Mouse (Mus musculus): ENCODE data around the gene Ppp1r37.
"Not testable (repeated sequence)": the region's sequence is repeated elsewhere in the genome, so short reads cannot be mapped to it uniquely, and the experiment has no call there.

The Ppp1r37 gene

DNA sequence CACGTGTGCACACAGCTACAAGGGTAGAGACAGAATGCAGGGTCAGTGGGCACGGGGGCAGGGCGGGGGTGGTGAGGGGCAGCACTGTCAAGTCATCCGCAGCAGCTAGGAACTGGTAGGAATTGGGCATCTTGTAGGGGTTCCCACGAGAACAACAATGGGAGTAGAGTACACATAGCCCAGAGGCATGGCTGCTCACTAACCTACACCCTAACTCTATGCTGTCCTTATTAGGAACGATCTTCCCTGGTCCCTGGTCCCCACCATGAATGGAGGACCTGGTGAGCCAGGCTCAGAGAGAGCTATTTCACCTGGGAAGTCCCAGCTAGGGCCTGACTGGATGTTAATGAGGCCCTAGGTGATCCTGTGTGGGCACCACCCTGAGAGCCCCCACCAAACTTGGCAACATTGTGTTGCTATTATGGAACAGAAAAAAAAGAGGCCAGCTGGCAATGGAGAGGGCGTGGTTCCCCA, 21.2 kb downstream of the Ppp1r37 start:
- no peak for DNase-seq (ENCODE audit: low spot score in 2 of 2)

DNA sequence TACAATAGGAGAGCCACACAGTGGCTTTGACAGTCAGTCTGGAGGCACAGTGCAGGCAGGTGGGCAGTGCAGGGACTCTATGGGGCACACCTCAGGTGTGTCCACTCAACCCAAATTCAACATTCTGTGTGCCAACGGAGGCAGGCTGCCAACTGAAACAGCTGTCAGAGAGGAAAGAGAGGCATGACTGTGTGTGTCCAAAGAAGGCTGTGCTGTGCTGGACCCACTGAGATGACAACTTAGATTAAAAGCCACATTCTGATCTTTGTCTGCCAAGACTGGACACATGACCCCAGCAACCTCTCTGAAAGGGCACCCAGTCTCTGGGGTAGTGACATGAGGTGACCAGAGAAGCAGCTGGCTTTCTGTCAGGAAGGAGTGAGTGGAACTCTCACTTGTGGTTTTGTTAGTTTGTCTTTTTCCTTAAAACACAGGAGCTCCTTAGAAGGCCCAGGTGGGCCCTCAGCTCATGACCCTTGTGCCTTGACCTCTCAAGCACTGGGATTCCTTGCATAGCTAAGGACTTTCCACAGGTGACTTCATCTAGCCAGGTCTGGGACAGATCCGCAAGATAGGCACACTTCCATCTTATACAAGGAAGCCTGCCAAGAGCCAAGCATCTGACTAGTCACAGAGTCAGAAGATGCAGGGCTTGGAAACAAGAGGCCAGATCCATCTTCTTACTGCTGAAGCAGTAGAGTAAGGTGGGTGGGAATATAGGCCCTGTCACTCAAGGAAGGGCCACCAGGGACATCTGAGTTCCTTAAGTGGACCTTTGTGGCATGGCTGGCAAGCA, 21.9 kb downstream of the Ppp1r37 start:
- DNase-seq (ENCODE audit: low spot score in 2 of 2): no peak

DNA sequence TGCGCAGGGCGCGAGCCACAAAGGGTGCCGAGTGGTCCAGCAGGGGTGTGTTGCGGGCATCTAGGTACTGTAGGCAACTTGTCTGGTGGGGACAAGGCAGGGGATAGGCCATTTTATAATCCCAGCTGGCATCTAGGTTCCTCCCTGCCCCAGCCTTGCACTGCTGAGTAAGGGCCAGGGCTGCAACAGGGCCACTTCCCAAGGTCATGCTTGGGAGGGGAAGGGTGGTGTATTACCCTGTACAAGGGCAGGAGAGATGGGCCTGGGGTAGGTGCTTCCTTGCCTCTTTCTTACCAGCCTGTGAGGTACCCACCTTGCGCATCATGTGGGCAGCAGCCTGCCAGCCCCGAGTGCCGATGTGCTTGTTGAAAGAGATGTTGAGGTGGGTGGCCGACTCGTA, 28.2 kb downstream of the Ppp1r37 start:
- no peak for DNase-seq (ENCODE audit: low spot score in 2 of 2)

DNA sequence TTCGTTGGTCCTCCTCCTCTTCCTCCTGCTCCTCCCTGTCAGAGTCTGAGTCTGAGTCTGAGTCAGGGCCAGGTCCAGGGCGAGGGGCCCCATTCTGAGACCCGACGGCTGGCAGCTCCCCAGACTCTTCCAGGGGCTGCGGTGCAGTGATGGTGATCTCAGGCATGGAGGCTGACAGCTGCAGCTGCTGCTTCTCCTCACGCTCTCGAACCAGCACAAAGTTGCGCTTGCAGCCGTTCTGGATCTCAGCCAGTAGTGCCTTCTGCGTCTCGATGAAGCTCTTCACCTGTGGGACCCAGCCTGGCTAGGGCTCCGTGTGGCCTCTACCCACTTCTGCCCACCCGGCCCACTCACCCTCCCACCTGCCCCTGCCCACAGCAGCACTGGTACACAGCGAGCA, 30.6 kb downstream of the Ppp1r37 start:
- no peak for DNase-seq (ENCODE audit: low spot score in 2 of 2)

DNA sequence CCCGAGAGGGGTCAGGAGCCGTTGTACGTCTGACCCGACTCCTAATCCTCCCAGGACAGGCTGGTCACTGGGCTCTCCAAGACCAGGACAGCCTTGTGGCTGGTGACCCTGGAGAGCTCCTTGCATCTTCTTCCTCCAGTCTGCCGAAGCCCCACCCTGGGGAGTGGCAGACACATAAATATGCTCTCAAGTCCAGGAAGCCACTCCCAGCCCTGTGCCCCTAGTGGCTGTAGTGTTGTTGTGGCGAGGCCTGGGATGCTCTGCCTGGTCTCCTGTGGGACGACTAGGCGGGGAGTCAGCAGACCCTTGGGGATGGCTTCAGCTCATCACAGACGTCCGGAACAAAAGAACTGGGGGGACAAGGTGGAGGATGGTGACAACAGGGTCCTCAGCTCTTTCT, 31.8 kb downstream of the Ppp1r37 start:
- no peak for DNase-seq (ENCODE audit: low spot score in 2 of 2)

DNA sequence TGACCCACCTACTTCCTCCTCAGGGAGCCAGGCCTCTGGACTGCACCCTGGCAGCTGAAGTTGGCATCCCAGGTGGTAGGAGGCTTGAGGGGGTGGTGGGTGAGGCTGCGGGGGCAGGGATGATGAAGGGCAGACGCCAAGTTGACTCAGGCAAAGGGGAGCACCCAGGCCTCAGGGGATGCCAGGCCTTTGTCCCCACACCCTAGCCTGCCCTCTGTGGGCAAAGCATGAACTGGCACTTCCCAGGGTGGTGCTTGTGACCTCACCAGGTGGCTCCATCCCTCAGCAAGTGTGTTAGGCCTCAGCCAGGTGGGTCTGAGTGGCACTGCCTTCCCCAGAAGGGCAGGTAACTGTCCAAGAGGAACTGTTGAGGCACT, 37.8 kb downstream of the Ppp1r37 start:
- DNase-seq (ENCODE audit: low spot score in 2 of 2): no peak

DNA sequence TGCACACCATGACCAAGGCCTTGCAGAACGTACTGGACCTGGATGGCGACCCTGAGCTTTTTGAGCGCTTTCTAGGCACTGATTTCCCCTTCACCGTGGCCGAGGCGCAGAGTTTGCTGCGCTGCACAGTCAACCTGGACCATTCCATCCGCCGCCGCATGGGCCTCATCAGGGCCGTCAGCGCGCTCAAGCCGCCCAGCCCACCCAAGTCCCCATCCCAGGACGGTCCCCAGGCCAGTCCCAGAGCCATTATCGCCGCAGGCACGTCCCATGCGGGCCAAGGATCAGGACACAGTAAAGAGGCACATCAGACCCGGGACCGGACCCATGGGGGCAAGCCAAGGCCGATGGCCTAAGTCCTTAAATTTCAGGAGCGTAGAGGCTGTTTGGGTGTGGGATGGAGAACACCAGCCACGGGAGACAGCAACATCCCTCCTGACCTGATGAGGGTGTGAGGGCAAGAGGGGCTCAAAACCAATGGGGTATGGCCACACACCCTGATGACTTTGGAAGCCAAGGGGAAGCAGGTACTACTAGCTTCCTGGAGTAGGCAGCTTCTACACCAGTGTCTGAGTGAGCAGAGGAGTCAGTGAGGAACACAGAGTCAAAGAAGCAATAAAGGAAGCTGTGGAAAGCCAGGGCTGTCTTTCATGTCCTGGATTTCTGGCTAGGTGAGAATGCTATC, 38.3 kb downstream of the Ppp1r37 start:
- no peak for DNase-seq (ENCODE audit: low spot score in 2 of 2)

DNA sequence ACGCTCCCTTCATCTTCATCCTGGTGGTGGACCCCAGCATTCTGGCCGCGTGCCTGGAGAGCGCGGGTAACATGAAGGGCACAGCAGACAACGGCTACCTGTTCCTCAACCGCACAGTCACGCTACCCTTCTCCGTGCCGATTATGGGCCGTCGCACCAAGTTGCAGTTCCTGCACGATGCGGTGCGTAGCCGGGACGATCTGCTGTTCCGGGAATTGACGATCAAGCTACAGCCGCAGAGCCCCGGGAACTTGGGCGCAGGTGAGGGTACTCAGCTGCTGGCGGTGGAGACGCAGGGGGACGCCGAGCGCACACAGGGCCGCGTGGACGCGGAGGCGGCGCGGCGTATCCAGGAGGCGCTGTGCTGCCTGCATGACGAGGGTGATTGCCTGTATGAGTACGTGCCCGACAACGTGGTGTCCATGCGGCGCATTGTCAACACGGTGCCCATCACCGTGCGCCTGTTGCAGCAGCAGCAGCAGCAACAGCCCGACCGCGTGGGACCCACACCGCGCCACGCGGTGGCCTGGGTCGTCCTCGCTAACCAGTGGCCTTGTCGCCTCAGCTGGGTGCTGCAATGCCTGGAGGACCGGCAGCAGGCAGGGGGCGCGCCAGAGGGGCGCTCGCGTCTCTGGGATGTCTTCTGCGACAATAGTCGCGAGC, 39.0 kb downstream of the Ppp1r37 start:
- DNase-seq (ENCODE audit: low spot score in 2 of 2): peak; percentile 51 to 66

DNA sequence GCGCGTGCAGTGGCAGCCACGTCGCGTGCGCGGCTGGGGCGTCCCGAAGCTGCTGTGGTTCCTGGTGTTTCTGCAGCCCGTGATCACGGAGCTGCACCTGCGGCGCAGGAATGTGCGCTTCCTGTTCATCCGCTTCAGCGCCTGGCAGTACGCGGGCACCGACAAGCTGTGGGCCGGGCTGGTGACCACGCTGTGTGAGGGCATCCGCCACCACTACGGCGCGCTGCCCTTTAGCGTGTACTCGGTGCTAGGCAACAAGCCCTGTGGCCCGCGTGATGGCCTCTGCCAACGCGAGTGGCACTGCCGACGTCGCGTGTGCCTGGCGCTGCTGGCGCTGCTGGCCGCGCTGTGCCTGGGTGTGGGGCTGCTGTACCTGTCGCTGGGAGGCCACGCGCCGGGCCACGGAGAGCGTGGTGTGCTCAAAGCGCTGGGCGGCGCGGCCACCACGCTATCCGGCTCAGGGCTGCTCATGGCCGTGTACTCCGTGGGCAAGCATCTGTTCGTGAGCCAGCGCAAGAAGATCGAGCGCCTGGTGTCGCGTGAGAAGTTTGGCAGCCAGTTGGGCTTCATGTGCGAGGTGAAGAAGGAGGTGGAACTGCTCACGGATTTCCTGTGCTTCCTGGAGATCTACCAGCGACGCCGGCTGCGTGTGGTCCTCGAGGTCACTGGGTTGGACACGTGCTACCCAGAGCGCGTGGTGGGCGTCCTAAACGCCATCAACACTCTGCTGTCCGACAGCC, 39.7 kb downstream of the Ppp1r37 start:
- no peak for DNase-seq (ENCODE audit: low spot score in 2 of 2)

DNA sequence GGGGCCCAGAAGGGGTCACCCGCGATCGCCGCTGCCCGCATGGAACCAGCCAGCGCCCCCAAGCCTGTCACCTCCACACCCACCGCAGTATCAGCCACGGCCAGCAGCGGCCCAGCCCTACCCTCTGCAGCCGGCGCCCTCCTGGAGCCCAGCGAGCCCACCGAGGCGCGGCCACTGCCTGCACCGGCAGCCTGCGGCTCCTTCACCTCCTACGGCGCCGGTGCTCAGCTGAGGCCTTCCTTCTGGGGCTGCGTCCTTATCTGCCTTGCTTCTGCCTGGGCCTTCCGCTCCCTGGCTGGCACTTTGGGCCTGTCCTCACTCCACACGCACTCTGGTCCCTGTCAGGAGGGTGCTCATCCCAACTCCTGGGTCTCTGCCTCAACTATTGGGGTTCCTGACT, 42.8 kb downstream of the Ppp1r37 start:
- no peak for DNase-seq (ENCODE audit: low spot score in 2 of 2)

DNA sequence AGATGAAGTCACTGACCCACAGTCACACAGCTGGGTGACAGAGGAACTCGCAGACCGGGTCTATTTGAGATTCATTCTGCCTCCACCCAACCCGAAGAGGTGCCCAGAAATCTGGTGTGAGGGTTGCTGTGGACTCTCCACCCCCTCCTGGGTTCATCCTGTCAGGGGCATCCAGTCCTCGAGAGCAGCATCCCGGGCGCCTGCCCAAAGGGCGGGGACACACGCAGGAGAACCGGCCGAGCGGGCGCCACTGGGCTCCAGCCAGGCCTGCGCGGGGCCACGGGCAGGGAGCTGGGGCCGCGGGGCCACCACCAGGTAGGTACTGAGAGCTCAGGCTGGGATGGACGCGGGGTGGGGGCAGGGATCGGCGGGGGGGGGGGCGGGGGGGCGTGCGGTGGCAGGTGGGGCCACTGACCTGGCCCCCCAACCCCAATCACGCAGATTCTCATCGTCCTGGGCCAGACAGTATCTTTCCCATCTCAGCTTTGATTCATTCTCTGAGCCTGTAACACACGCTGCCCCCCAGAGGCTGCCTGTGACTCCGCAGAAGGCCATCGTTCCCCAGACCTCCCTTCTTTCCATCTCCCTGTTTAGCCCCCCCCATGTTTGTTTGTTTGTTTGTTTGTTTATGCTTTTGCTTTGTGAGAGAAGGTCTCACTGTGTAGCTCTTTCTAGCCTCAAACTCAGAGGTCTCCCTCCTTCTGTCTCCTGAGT, 45.1 kb downstream of the Ppp1r37 start, which contains the start of gene Nkpd1:
Gene Nkpd1 (plus strand): TSS at position 187 of the 714 bp plus-strand sequence.
- peak in 1 of 2 experiments; percentile 30 for DNase-seq (ENCODE audit: low spot score in 2 of 2)

DNA sequence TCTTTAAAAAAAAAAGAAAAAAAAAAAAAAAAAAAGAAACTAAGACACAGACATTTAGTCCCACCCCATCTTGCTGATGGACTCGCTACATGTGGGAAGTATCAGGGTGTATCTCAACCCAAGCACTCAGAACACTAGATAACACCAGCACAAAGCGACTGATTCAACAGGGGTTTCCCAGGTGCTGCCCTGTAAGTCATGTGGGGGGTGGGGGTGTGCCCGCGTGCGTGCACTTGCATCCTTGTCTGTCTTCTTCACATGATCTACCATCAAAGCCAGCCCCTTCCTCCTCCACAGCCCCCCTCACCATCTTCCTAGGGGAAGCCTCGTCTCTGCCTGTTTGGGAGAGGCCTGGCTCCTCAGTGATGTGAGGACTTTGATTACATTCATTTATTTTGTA, 50.5 kb downstream of the Ppp1r37 start:
- no peak for DNase-seq (ENCODE audit: low spot score in 2 of 2)

DNA sequence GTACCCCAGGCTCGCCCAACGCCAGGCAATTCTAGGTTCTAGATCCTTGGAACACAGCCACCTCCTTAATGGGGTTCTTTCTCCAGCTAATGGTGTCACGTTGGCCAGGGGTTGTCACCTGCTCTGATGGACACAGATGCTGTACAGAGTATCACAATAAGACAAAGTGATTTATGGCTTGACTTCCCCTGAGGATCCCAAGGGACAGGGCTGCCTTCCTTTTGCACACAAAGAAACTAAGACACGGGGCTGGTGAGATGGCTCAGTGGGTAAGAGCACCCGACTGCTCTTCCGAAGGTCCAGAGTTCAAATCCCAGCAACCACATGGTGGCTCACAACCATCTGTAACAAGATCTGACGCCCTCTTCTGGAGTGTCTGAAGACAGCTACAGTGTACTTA, 50.9 kb downstream of the Ppp1r37 start:
- DNase-seq (ENCODE audit: low spot score in 2 of 2): not testable (repeated sequence)

DNA sequence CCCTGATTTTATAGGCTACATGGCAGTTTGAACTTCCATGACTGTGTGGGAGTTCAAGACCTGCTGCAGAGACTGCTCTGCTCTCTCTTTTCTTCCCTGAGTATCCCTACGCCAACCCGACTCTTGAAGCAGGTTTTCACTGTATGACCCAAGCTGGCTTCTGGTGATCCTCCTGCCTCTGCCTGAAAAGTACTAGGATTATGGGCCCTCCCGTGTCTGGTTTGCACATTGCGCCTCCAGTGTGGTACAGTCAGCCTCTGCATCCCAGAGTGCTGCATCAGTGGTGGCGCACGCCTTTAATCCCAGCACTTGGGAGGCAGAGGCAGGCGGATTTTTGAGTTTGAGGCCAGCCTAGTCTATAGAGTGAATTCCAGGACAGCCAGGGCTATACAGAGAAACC, 53.1 kb downstream of the Ppp1r37 start:
- no peak for DNase-seq (ENCODE audit: low spot score in 2 of 2)

DNA sequence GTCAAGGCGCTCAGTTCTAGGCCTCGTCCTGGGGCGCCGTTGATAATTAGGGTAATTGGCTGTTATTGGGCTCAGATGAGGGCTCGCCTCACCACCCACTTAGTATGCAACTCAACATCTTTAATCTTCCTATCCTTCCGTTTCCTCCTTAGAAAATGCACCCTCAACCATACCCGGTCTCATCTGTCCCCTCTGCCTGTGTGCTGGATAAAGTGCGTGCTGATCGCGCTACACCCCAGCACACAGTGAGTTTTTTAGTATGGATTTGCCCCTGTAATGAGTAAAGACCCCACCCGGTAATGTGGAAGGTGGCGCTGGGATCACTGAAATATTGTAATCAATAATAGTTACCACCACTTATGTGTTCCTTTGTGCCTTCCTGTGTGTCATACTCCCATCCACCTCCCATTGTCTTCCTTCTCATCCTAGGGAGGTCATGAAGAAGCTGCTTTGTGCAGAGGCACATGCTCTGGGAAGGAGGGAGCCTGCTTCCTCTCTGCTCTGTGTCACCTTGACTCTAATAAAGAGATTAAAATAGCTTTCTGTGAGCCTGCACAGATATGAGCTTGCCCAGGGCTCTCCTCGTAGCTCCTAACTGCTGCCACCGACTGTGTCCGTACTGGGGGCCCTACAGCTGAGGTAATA, 53.8 kb downstream of the Ppp1r37 start:
- DNase-seq (ENCODE audit: low spot score in 2 of 2): no peak

DNA sequence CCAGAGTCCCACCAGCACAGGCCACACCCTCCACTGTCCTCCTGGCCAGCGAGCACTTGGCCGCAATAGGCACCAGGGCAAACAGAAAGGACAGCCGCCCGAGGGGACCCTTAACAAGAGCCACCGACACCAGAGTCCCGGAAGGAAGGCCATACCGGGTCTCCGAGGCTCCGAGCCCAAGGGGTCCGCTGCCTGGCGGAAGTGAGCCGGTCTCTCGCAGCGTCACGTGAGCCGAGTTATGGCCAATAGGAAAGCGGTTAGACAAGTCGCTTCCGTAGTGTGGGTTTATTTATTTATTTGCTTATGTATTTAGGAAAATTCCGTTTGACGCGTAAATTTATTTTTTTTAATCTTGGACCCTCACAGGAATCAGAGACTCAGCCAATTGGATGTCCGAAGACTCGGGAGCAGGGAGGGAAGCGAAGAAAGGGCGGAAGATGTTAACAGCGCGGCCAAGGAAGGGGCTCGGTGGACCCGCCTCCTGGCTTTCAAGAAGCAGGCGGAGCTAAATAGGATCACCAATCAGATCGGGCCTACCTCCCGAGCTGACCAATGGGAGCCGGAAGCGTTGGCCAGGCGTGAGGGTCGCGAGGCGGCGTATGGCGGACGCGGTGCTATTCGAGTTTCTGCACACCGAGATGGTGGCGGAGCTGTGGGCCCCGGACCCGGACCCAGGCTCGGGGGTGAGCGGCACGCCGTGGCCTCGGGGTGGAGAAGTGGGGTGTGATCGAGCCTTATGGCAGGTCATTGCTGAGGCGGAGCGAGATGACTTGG, 54.5 kb downstream of the Ppp1r37 start, which contains the start of the genes Bloc1s3 and Trappc6a:
Gene Bloc1s3 (minus strand): TSS at position 218 of the 774 bp plus-strand sequence.
Gene Trappc6a (plus strand): TSS at position 246 of the 774 bp plus-strand sequence.
- peak; percentile 92 to 93 for DNase-seq (ENCODE audit: low spot score in 2 of 2)

DNA sequence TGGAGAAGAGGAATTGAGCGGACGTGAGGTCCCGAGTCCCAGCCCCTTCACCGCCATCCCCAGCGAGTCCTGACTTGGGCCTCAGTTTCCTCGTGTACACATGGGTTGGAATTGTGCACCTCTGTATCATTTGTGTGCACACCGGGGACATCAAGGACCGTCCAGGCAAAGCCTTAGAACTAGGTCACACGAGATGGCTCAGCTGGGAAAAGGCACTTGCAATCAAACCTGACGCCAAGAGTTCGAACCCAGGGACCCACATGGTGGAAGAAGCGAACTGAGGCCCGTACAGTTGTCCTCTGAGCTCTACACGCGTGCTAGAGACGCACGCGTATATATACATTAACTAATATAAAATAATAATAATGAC, 55.3 kb downstream of the Ppp1r37 start:
- DNase-seq (ENCODE audit: low spot score in 2 of 2): peak in 1 of 2 experiments; percentile 47

DNA sequence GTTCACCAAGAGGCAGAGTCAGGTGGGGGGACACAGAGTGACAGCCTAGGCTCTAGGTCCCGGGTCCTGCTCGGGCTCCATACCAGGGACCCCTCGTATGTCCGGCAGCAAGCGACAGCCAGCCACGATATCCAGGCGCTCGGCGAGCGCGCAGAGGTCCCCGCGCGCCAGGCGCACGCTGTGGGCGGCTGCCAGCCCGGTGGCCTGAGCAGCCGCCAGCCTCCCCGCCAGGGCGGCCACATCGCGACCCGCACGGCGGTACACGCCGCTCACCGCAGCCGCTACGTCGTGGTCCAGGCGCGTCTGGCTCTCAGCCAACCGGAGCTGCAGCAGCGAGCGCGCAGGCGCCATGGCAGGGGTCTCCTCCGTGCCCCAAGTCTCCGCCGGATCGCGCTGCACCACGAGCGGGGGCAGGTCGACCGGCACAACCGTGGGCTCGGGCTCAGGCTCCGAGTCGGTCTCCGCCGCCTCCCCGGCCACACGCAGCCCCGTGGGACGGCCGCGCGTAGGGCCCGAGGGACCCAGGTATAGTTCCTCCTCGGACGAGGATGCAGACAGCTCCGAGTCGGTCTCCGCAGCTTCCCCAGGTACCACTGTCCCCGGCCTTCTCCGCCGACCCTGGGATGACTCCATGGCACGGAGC, 55.8 kb downstream of the Ppp1r37 start:
- peak; percentile 62 to 79 for DNase-seq (ENCODE audit: low spot score in 2 of 2)

DNA sequence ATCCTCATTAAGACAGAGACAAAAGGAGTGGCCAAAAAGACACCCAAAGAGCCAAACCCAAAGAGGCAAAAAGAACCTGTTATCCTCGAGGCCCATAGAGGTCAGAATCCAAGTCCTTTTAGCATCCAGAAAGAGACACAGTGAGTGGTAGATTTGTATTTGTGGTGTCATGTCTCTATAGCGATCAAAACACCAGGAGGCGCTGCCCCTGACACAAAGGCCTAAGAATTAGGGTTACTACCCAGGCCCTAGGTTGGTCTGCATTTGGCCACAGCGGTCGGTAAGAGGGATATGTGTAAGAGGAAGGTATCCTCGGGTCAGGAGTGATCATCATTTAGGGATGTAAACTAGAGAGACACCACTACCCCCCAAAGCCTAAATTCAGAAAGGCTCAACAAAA, 56.5 kb downstream of the Ppp1r37 start:
- peak in 1 of 2 experiments; percentile 59 for DNase-seq (ENCODE audit: low spot score in 2 of 2)

Measured in spleen, postnatal 10 days (tissue).